Mouse (Mus musculus): ENCODE results near the gene Stxbp6.

The Stxbp6 gene

GRCm38 (mm10) chr12:44996274-44996673 lies 78.2 kb downstream of the Stxbp6 start:
- DNase-seq (ENCODE audit: low read depth, low spot score): no peak

GRCm38 (mm10) chr12:44993391-44993790 lies 81.1 kb downstream of the Stxbp6 start:
- DNase-seq (ENCODE audit: low read depth, low spot score): no peak

GRCm38 (mm10) chr12:44992847-44993246 lies 81.7 kb downstream of the Stxbp6 start:
- no peak for DNase-seq (ENCODE audit: low read depth, low spot score)

- DNase-seq (ENCODE audit: low read depth, low spot score): no peak
These were observed 84.1 kb downstream of the Stxbp6 start for GRCm38 (mm10) chr12:44990379-44990778.

- DNase-seq (ENCODE audit: low read depth, low spot score): no peak
These were observed 85.5 kb downstream of the Stxbp6 start for GRCm38 (mm10) chr12:44989011-44989410.

- no peak for DNase-seq (ENCODE audit: low read depth, low spot score)
These were observed 86.7 kb downstream of the Stxbp6 start for GRCm38 (mm10) chr12:44987762-44988161.

GRCm38 (mm10) chr12:44979316-44979848 lies 95.1 kb downstream of the Stxbp6 start:
- no peak for DNase-seq (ENCODE audit: low read depth, low spot score)

GRCm38 (mm10) chr12:44975266-44975665 lies 99.2 kb downstream of the Stxbp6 start:
- DNase-seq (ENCODE audit: low read depth, low spot score): no peak

- DNase-seq (ENCODE audit: low read depth, low spot score): no peak
These were observed 103.0 kb downstream of the Stxbp6 start for GRCm38 (mm10) chr12:44971477-44971876.

GRCm38 (mm10) chr12:44967448-44967847 lies 107.1 kb downstream of the Stxbp6 start:
- DNase-seq (ENCODE audit: low read depth, low spot score): no peak

- no peak for DNase-seq (ENCODE audit: low read depth, low spot score)
These were observed 117.0 kb downstream of the Stxbp6 start for GRCm38 (mm10) chr12:44957474-44957873.

GRCm38 (mm10) chr12:44953121-44953520 lies 121.4 kb downstream of the Stxbp6 start:
- no peak for DNase-seq (ENCODE audit: low read depth, low spot score)

- DNase-seq (ENCODE audit: low read depth, low spot score): no peak
These were observed 122.4 kb downstream of the Stxbp6 start for GRCm38 (mm10) chr12:44952072-44952471.

GRCm38 (mm10) chr12:44950559-44950958 lies 124.0 kb downstream of the Stxbp6 start:
- DNase-seq (ENCODE audit: low read depth, low spot score): no peak

GRCm38 (mm10) chr12:44947823-44948222 lies 126.7 kb downstream of the Stxbp6 start:
- DNase-seq (ENCODE audit: low read depth, low spot score): no peak

GRCm38 (mm10) chr12:44940325-44940724 lies 134.2 kb downstream of the Stxbp6 start:
- DNase-seq (ENCODE audit: low read depth, low spot score): no peak

GRCm38 (mm10) chr12:44939106-44939505 lies 135.4 kb downstream of the Stxbp6 start:
- no peak for DNase-seq (ENCODE audit: low read depth, low spot score)

GRCm38 (mm10) chr12:44932954-44933353 lies 141.6 kb downstream of the Stxbp6 start:
- no peak for DNase-seq (ENCODE audit: low read depth, low spot score)

- no peak for DNase-seq (ENCODE audit: low read depth, low spot score)
These were observed 142.8 kb downstream of the Stxbp6 start for GRCm38 (mm10) chr12:44931716-44932115.

GRCm38 (mm10) chr12:44928456-44928855 lies 146.1 kb downstream of the Stxbp6 start:
- no peak for DNase-seq (ENCODE audit: low read depth, low spot score)

- DNase-seq (ENCODE audit: low read depth, low spot score): no peak
These were observed 148.6 kb downstream of the Stxbp6 start for GRCm38 (mm10) chr12:44925901-44926300.

GRCm38 (mm10) chr12:44923273-44923672 lies 151.2 kb downstream of the Stxbp6 start:
- no peak for DNase-seq (ENCODE audit: low read depth, low spot score)

GRCm38 (mm10) chr12:44922241-44922640 lies 152.3 kb downstream of the Stxbp6 start:
- DNase-seq (ENCODE audit: low read depth, low spot score): no peak

- no peak for DNase-seq (ENCODE audit: low read depth, low spot score)
These were observed 154.9 kb downstream of the Stxbp6 start for GRCm38 (mm10) chr12:44919613-44920012.
